Mouse (Mus musculus) limb, embryonic 14.5 days (tissue): ENCODE measurements around the gene Olfr20. TPM values are rescaled to one million over a fixed set of nuclear protein-coding genes. Genes with fewer than 3 reads are reported as not detected.
A peak's percentile ranks its signal among the peaks of the same experiment; 100 is the strongest.

ENCODE experiments used
- ATAC-seq: fragments of 200-750 bp; cut with Nextera tagmentation; 2 replicates; pipeline ENCODE4 v1.8.0; 2017; ENCODE audit warnings: low read depth, moderate number of reproducible peaks, moderate TSS enrichment; ENCODE audit not compliant: low FRiP score
- DNase-seq: peaks from one replicate; pipeline ENCODE4 v3.0.0-alpha.2; 2015; ENCODE audit warnings: low spot score
- H3K27ac ChIP-seq: fragments of 300-500 bp; sonication (generic); replicated peaks from 2 replicates; pipeline ENCODE4 v1.5.1; 2014; ENCODE audit warnings: low read depth, mild to moderate bottlenecking, low read length, moderate library complexity, mixed read lengths
- H3K27me3 ChIP-seq: fragments of 300-500 bp; sonication (generic); 2 replicates; pipeline ENCODE4 v1.6.1; 2014; ENCODE audit warnings: low read length, mixed read lengths; ENCODE audit not compliant: control insufficient read depth, insufficient read depth
- H3K36me3 ChIP-seq: fragments of 300-500 bp; sonication (generic); 2 replicates; pipeline ENCODE4 v1.6.1; 2014; ENCODE audit warnings: mild to moderate bottlenecking, low read length, moderate library complexity, mixed read lengths; ENCODE audit not compliant: control insufficient read depth, insufficient read depth
- H3K4me1 ChIP-seq: fragments of 300-500 bp; sonication (generic); 2 replicates; pipeline ENCODE4 v1.6.1; 2014; ENCODE audit warnings: antibody characterized with exemption, low read length, mixed read lengths; ENCODE audit not compliant: control insufficient read depth, insufficient read depth
- H3K4me2 ChIP-seq: fragments of 300-500 bp; sonication (generic); replicated peaks from 2 replicates; pipeline ENCODE4 v1.6.1; 2014; ENCODE audit warnings: low read depth, mild to moderate bottlenecking, low read length, moderate library complexity; ENCODE audit not compliant: severe bottlenecking
- H3K4me3 ChIP-seq: fragments of 300-500 bp; sonication (generic); replicated peaks from 2 replicates; pipeline ENCODE4 v1.5.1; 2014; ENCODE audit warnings: low read length
- H3K9ac ChIP-seq: fragments of 300-500 bp; sonication (generic); 2 replicates; pipeline ENCODE4 v1.6.1; 2014; ENCODE audit warnings: mild to moderate bottlenecking, low read depth, low read length, moderate library complexity; ENCODE audit not compliant: severe bottlenecking
- H3K9me3 ChIP-seq: fragments of 300-500 bp; sonication (generic); 2 replicates; pipeline ENCODE4 v1.6.1; 2016; ENCODE audit warnings: low read length; ENCODE audit not compliant: control insufficient read depth
- POLR2A ChIP-seq: fragments of 200-500 bp; IDR thresholded peaks from 2 replicates; pipeline ENCODE4 v1.8.0; 2012; ENCODE audit warnings: inconsistent platforms, mild to moderate bottlenecking, moderate library complexity, borderline replicate concordance; ENCODE audit not compliant: insufficient read depth, insufficient read length; ENCODE audit errors: extremely low read depth
- WGBS: fragments of 180-500 bp; shearing (Covaris S2); extraction: QIAGEN DNeasy Blood & Tissue Kit; methylation state at CpG from one replicate; pipeline ENCODE4 v1.1.7; 2014; 5-methylcytosine and 5-hydroxymethylcytosine counted together
- polyA plus RNA-seq, 2 experiments: library from polyadenylated mRNA; depleted of rRNA in 1 of 2; stranded (reverse) in 1 of 2; unstranded in 1 of 2; fragments of >200 nt; fragmentation: Nextera tagmentation in 1 of 2; extraction: Ambion mirVana in 1 of 2; gene quantifications; 2 replicates each; pipeline versions ENCODE4 v1.2.1 to v1.2.3; 2012 to 2014

The Olfr20 gene
- polyA plus RNA-seq, 2 experiments = not detected

- no peak for TF ChIP-seq POLR2A
- 68% methylated on average over 9 of the region's 9 CpGs for WGBS
- Histone ChIP-seq H3K4me2 (no peak overlapping the region), H3K36me3 (no peaks in the 10 kb centered on the region), H3K9ac (no peak overlapping the region), H3K4me3 (no peak overlapping the region), H3K27ac (no peak overlapping the region), H3K4me1 (no peaks in the 10 kb centered on the region), H3K9me3 (no peaks in the 10 kb centered on the region), H3K27me3 (no peaks in the 10 kb centered on the region)
- ATAC-seq (no peak), DNase-seq (no peak)
These were observed 26.4 kb upstream of the Olfr20 start for GRCm38 (mm10) chr11:73323906-73324830.

DNA sequence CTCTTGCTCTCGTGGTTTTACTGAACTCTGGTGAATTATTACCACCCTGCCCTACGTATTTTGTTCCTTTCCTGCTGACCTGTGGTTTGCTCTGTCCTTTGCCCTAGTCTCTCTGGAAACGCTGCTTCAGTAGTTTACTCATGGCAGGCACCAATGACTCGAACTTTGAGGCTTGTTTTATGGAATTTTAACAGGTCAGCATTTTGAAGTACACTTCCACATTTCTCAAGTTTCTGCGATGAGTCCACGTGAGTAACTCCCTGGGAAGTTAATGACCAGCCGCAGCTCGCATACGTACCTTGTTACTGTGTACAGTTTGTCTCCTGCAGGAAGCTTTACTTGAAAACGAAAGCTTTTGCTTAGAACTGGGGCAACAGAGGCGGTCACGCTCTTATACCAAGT lies 24.1 kb upstream of the Olfr20 start:
- H3K4me1 ChIP-seq = no peaks in the 10 kb centered on the region
- H3K27ac ChIP-seq = no peak overlapping the region
- ATAC-seq (no peak), DNase-seq (no peak)
- no peaks in the 10 kb centered on the region for H3K36me3 ChIP-seq
- no peaks in the 10 kb centered on the region for H3K27me3 ChIP-seq
- 20% methylated on average over 12 of the region's 12 CpGs for WGBS
- 0 out of 2 replicates have a peak overlapping the region, but pooled peaks have one; percentile 21 for H3K9ac ChIP-seq
- TF ChIP-seq POLR2A = no peak
- H3K4me2 ChIP-seq = 0 out of 2 replicates have a peak overlapping the region, but pooled peaks have one; percentile 3
- H3K9me3 ChIP-seq = no peaks in the 10 kb centered on the region
- H3K4me3 ChIP-seq = no peak overlapping the region

DNA sequence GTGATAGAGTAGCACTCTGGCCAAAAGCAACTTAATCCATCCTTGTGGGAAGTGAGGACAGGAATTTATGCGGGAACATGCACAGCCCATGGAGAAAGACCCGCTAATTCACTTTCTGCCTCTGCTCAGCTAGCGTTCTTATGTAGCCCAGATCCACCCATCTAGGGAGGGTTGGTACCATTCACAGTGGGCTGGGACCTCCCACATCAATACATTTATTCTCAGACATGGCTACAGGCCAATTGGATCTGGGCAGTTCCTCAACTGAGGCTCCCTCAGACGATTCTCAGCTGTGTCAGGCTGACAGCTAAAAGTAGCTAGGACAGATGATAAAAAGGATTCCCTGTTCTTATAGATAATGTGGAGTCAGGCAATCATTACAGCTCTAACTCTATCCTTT lies 23.2 kb upstream of the Olfr20 start:
- 73% methylated on average over 4 of the region's 4 CpGs for WGBS

GRCm38 (mm10) chr11:73329442-73329841 lies 21.1 kb upstream of the Olfr20 start, which contains the start of the genes Aspa, Gm49340 and Spata22:
TSS of gene Aspa (minus strand) at chr11:73329596.
TSS of gene Gm49340 (plus strand) at chr11:73329741.
TSS of gene Spata22 (plus strand) at chr11:73329741.
- no peak within 1 kb of the TSS for H3K9ac ChIP-seq
- ATAC-seq = no peak
- H3K36me3 ChIP-seq = no peaks in the 10 kb centered on the region
- no peak for TF ChIP-seq POLR2A
- DNase-seq = no peak
- H3K9me3 ChIP-seq = no peaks in the 10 kb centered on the region
- no peak within 1 kb of the TSS for H3K4me2 ChIP-seq
- H3K27me3 ChIP-seq = no peaks in the 10 kb centered on the region
- 83% methylated on average over 27 of the region's 27 CpGs for WGBS
- H3K4me3 ChIP-seq = no peak within 1 kb of the TSS
- H3K4me1 ChIP-seq = no peaks in the 10 kb centered on the region
- no peak within 1 kb of the TSS for H3K27ac ChIP-seq

More for the DNA sequence above, 23.2 kb upstream of the Olfr20 start:
- Histone ChIP-seq H3K9me3 (no peaks in the 10 kb centered on the region), H3K9ac (no peak overlapping the region), H3K36me3 (no peaks in the 10 kb centered on the region), H3K4me2 (no peak overlapping the region), H3K27ac (no peak overlapping the region), H3K4me3 (no peak overlapping the region), H3K27me3 (no peaks in the 10 kb centered on the region), H3K4me1 (no peaks in the 10 kb centered on the region)
- no peak for TF ChIP-seq POLR2A
- DNase-seq (no peak), ATAC-seq (no peak)

DNA sequence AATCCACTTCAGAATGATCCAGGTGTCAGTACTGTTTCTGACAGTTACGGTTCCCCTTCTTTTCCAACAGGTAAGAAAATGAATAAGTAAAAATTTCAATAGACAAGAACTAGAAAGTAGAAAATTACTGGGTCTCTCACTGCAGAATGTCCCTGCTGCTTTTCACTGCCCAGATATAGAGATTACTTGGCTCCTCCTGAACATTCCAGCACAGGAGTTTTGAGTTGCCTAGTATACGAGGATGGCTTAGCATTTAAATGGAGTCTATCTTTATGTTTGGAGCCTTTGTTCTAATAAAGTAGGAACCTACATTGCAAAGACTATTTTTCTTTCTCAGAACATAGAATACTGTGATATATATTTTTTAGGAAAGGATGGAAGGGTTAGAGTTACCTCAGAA lies 17.2 kb upstream of the Olfr20 start:
- no peaks in the 10 kb centered on the region for H3K27me3 ChIP-seq
- DNase-seq = no peak

More for the DNA sequence above, 17.2 kb upstream of the Olfr20 start:
- H3K4me2 ChIP-seq = no peak overlapping the region
- H3K27ac ChIP-seq = no peak overlapping the region
- ATAC-seq = no peak
- no peaks in the 10 kb centered on the region for H3K36me3 ChIP-seq
- no peaks in the 10 kb centered on the region for H3K4me1 ChIP-seq
- H3K9ac ChIP-seq = no peak overlapping the region
- TF ChIP-seq POLR2A = no peak
- no peak overlapping the region for H3K4me3 ChIP-seq
- WGBS = 73% methylated on average over 2 of the region's 2 CpGs
- no peaks in the 10 kb centered on the region for H3K9me3 ChIP-seq
